Mouse (Mus musculus) ovary, postnatal 14 days (tissue): ENCODE measurements around the gene Megf11.

Source experiments
- DNase-seq: peaks from one replicate; pipeline ENCODE4 v3.0.0; 2022; ENCODE audit warnings: low spot score

Megf11 gene

DNA sequence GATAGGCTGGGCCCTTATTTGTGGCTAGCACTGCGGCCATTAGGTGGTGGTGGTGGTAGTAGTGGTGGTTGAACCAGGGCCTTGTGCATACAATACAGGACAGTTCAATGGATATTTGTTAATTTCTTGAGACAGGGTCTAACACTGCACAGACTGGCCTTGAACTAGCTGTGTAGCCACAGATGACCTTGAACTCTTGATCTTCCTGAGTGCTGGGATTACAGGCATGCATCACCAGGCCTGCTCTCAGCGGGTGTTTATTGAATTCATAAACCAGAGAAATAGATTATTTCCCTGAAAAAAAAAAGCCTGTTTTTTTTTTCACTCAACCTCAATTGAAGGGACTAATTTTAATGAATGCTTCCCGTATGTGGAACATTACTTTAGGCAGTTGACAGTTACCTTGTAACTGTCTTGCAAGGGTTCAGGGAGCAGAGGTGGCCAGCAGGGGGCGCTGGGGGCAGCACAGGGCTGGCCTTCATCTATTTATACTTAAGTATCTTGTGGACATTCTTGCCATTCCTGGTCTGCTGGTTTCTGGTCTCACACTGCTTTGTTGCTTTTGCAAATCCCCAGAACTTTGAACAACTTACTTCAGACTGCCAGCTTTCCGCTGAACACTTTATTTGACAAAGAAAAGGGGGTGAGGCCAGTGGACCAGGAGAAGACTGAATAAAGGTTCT, 8.6 kb downstream of the Megf11 start:
- peak; percentile 71 for DNase-seq

DNA sequence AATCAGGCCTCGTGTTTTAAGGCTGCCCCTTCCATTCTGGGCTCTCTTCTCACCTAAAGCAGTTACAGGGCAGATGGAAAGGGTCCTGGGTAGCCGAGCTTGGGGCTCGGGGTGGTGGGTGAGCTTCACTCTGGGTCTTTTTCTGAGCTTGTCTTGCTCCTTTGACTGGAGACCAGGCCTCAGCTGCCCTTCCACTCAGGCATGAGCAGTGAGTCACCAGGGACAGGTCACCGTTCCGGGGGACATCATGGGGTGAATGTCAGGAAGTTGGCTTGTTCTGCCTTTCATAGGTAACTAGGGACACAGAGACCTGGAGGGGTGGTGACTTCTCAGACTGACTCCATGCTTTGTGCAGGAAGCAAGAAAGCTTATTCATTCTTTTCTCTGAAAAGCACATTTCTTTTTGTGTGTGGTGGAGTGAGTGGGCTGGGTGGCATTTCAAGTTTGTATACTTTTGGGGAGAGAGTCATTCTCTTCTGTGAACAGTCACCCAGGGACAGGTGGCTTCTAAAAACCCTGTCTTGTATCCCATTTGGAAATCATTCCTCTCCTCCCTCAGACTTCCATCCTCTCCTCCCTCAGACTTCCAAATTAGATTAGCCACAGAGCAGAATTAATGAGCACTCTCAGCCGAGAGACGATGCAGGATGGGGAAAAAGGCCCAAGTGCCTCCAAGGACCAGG, 10.0 kb downstream of the Megf11 start:
- DNase-seq = no peak

DNA sequence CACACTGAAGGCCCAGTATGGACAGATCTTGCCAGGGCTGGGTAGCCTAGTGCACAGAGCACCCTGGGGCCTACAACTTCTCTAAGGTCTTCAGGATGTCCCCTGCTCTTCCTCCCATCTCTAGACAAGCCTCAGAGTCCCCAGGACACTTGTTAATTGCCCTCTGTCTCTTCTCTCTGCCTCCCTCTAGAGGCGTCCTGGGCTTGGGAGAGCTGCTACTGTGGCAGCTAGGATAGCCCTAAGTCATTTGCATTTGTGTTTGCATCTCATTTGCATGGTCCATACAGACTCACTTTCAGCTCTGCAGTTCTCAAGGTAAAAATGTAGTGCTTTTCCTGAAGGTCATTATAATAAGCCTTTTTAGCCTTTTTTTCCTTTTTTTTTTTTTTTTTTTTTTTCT, 11.7 kb downstream of the Megf11 start:
- DNase-seq = no peak

DNA sequence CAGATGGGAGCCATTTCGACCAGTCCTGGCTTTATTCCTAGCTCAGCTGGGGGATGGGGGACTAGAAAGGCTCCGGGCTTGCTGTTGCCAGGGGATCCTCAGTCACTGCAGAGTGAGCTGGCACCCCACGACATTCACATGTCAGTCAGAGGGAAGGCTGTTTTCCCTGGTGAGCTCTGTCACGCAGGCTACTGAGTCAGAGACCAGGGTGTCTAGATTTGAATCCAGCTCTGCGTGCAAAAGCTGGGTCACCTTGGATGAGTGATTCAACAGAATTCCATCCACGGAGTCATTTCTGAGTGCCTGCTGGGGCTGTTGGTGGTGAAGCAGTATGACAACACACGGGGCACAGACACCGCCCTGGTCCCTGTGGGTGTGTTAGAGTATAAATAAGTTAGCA, 13.7 kb downstream of the Megf11 start:
- no peak for DNase-seq

DNA sequence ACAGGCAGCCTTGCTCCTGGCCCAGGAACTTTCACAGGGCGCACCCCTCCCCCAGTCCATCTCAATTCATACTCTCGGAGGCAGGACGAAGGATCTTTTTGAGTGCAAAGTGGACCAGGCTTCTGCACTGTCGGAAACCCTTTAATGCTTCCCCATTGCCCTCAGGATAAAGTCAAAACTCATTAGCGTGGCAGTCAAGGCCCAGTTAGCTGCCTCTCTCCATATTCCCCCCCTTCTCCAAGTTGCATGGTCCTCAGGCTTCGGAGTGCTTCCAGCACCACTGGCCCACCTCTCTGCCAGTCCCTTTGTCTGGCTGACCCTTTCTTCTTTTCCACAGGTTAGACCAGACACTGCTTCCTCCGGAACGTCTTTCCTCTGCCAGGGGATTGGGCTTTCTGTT, 16.7 kb downstream of the Megf11 start:
- DNase-seq = no peak

DNA sequence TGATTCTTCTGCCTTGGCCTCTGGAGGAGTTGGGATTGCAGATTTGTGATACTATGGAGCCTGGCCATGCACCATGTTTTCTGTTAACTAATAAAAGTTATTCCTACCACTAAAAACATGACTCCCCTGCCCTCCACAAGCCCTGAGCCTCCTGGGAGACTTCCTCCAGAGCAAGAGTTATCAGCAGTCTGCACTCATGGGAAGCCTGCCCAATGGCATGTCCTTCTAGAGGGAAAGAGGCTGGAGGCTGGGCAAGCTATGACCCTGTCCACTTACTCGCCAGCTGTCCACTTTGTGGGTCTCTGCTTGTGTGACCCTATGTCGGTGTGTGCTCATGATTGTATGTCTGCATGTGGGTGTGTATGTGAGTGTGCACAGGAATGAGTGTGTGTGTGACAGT, 21.4 kb downstream of the Megf11 start:
- DNase-seq = no peak

DNA sequence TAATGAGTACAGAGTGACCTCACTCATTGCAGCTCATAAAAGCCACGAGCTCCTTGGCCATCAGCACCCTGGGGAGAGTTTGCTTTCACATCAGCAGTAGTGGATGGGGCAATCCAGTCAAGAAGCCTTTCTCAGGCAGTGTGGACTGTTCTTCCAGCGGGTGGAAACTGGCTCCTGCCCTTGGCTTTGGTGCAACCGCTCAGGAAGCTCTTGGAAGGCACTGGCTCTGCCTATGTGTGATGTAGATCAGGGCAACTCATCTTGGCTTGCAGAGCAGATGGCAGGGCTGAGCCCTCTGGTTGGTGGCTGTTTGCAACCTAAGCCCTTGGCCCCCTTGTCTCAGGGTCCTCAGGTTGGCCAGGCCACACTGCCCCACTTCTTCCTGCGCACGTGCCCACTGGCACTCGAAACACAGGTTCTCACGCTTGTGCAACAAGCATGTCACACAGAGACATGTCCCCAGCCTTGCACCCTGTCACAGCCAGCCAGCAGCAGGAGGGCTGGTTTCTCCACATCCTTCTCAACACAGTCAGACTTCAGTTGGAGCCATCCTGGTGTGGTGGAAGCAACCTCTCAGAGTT, 22.1 kb downstream of the Megf11 start:
- DNase-seq = no peak

DNA sequence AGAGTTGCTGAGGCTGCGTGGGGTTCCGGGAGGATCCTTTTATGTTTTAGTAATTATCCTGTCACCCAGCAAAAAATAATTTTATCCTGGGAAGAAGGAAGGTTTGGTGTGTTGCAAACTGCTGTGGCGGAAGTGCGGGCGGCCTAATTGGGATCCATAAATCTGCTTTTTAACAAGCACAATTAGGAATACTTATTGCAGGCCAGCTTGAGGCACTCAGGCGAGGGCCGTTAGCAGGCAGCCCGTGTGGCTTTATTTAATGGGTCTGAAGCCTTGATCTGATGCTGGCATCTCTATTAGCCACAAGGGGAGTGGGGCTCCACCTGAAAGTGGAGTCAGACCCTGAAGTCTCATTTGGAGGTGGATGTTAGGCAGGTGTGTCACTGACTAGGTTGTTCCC, 23.4 kb downstream of the Megf11 start:
- no peak for DNase-seq

DNA sequence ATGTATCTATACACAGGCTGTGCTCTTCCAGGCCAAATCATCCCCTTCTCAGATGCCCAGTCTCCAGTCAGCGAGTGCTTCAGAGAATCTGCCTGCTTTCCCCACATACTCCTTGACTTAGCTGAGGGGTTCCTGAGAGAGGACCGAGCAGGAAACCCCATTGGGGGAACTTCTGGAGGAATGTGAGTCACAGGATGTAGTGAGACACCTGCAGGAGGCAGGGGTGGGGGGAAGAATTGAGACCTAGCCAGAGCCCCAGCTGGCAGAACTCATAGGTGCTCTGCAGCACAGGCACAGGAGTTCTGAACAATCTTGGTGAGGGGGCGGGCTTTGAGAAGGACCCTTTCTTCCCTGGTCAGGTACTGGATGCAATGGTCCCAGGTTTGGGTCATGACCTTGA, 35.0 kb downstream of the Megf11 start:
- DNase-seq = no peak

DNA sequence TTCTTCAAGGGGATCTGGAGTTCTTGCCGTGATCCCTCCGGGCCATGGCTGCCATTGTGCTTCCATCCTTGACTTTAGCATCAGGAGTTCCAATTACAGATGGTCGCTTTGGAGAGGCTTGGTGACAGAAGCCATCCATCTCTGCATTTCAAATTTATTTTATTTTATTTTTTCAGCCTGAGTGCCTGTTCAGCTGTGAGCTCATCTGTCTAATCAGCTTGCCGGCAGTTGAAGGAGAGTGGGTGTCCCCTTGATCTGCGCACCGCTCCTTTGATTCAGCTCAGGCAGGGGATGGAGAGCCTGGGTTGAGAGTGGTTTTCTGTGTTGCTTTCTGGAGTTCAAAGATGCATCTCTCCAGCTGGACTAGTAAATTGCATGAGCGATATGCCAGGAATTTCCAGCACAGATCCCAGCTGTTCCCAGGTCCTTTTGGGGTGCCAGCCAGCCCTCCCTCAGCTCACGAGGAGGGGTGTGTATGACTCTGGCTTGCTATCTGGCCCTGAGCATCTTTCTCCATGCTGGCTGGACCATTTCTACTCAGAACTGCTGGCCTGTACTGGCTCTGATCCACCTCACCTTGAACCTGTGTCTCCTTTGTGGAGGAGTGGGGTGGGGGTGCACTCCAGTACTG, 36.7 kb downstream of the Megf11 start:
- DNase-seq = no peak

DNA sequence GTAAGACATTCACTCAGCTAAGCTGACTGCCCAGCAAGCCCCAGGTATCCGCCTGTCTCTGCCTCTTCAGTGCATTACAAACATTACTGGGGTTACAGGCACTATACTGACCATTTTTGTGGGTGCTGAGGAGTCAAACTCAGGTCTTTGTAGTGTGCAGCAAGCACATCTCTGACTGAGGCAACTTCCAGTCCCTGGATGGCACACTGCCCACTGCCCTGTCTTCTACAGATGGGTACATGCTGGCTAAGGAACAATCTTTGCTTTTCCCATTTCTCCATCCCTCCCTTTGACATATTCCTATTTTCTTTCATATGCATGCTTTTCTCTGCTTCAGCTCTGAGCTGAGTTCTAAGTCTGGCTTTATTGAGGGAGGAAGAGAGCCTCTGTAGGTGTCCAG, 38.5 kb downstream of the Megf11 start:
- DNase-seq = no peak

DNA sequence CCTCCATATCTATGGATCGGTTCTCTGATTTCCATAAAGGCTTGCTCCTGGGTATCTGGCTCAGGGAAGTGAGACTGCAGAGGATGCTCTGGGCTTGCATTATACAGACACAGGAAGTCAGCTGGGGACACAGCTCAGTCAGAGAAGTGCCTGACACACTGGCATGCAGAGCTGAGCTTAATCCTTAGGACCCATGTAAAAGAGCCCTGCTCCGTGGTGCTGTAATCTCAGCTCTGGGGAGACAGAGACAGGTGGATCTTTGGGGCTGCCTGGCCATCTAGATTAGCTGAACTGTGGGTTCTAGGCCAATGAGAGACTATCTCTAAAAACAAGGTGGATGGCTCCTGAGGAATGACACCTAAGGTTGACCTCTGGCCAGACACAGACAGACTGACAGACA, 50.7 kb downstream of the Megf11 start:
- no peak for DNase-seq

DNA sequence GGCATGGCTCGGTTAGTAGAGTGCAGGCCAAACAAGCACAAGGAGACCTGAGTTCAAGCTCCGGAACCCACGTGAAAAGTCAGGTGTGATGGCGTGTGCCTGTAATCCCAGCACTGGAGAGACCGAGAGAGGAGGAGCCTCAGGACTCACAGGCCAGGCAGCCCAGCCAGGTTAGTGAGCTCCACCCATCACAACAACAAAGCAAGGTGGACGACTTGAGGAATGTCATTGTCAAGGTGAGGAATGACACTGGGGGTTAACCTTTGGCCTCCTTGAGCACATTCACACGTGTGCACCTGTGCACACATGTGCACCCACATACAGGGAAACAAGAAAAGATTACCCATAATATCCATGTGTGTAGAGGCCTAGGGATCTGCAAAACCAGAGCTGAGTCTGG, 54.7 kb downstream of the Megf11 start:
- DNase-seq = no peak

DNA sequence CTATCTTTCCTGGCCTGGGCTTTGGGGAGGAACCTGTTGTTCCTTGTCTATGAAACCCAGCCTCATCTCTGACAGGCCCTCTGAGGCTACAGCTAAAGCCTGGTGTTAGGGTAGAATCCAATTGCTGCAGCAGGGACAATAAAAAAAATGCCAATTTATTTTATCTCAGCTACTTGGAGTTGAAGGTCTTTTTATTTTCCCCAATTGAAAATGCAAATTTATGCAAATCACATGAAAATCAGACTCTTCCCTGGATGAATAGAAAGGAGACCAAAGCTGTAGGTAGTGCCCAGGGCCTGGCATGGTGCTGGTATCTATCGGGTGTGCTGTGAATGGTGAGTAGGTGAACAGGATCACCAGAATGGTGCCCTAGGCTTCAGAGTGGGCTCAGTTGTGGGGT, 60.6 kb downstream of the Megf11 start:
- no peak for DNase-seq

DNA sequence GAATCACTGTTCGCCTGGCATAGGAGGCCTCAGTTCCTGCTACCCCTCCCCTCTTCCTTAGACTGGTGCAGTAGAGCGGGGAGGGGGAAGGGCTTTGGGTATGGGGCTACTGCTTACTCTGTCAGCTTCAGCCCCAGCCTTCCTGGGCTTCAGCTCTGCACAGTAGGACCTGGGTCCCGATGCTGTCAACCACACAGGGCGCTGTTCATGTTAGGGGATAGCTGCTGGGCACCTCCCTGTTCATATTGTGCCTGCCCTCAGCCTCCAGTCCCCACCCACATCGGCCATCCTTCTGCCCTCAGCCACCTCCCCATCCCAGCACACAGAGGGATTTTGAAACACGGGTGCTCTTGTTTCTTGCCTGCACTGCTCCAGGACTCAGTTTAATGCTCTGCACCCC, 61.6 kb downstream of the Megf11 start:
- DNase-seq = no peak

DNA sequence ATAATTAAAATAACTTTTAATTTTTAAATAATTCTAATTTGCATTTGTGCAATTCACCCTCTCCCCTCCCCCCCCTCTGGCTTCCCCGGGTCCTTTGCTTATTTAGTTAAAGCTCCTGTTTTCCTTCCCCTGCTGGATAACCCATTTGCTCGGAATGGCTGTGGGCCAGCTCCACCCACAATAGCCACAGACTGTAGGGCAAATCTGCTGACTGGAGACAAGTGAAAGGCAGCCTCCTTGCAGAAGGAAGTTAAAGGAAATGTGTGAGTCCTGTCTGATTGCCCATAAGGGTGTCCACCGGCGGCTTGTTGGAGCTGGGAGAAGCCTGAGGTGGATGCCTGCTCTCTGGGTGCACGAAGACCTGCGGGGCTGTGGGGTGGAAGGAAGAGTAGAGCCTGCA, 62.1 kb downstream of the Megf11 start:
- DNase-seq = peak; percentile 2

DNA sequence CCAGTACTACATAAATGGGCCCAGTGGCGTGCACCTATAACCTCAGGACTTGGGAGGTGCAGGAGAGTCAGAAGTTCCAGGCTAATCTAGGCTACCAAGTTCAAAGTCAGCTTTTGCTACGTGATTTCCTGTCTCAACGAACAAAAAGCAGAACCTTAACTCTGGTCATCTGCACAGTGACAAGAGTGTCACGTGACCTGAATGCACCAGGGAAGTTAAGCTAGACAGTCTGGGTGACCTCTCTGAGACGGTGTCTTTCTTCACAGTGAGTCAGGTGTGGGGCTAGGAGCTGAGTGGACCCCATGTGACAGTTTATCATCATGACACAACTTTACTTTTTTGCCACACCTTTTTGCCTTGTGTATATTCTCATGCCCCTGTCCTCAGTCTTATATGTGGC, 67.3 kb downstream of the Megf11 start:
- no peak for DNase-seq

DNA sequence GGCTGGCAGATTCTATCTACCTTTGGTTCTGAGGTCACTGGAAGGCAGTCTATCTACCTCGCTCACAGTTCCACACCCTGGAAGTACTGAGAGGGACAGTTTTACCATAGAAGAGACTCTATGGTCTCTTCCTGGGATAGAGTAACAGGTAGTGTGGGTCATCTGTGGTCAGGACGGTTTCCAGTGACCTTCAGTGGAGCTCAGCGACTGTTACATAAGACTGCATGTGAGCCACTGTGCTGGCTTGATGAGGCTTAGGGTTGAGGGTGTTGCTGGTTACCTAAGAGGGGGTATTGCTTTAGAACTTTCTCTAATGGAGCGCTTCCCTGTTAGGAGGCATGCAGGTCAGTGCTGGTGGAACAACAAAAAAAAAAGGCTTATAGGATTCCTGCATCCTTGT, 68.8 kb downstream of the Megf11 start:
- no peak for DNase-seq

DNA sequence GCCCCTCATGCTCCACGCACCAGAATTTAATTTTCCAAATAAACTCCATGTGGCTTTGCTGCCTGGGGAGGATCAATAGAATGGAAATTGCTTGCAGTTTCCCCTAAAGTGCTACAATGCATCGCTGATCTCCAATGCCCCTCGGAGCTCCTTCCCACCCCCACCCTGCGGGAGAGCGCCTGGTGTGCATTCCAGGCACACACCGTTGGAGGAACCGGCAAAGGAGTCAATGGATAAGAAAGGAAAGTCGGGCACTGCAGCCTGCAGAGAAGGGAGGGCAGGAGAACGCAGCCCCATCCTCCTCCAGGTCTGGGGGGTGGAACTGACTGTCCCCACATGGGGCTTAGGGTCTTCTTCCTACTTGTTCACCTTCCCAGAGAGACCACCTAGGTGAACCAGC, 70.5 kb downstream of the Megf11 start:
- DNase-seq = no peak

DNA sequence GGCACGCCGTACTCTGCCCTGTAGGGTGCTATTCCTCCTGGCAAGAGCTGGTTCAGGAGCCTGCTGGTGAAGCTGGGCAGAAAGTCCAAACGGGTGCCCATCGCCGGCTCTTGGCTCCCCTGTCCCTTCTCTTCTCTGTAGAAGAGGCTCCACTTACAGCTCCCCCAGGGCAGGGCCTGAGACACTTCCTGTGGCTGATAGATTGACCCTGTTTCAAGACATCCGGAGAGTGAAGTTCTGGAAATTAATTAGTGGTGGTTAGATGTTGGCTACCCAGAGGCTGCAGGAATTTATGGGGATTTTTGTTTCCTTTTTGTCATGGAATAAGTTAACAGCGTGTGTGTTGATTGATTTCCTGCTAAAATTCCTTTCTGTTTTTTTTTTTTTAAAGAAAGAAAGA, 72.2 kb downstream of the Megf11 start:
- DNase-seq = no peak

DNA sequence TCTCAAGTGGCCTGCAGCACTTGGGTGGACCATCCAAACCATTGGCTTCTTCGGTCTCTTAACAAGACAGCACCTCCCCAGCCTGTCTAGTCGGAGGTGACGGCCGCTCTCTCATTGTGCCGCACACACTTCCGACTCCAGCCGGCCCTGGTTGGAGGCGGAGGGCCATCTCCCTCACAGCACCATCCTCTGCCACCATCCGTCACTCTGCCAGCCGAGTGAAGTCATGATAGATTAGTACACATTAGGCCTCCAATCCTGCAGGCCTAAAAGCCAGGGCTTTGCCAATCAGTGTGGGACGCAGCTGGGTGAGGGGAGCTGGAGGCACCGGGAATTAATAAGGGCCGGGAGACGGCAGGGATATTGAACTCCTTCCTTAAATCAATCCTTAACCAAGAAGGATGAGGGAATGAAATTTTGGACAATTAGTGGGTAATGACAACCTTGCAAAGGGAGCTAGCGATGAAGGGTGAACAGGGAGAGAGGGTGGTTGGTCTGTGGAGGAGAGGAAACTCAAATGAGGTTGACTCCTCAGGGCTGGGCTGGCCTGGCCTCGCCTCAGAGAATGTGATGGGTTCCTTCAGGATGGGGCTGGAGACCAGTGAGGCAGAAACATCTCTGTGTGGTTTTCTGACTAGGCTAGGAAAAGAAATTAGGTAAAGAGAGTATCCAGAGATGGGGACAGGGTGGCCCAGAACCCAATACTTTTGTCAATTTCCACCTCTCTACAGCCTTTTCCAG, 76.3 kb downstream of the Megf11 start:
- no peak for DNase-seq

DNA sequence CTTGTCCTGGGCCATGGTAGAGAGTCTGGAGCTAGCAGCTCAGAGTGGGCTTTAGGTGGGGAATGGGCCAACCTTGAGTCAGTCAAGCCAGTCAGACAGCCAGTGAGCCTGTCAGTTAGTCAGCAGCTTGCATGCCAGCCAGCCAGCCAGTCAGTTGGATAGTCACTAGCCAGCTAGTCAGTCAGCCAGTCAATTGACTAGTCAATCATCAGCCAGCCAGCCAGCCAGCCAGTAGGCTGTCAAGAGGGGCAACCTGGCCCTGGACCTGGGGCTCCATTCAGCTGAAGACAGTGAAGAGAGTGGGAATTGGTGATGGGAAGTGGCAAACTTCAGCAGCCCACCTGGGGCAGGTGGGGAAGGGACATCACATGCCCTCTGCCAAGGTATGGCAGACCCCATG, 77.4 kb downstream of the Megf11 start:
- DNase-seq = no peak

DNA sequence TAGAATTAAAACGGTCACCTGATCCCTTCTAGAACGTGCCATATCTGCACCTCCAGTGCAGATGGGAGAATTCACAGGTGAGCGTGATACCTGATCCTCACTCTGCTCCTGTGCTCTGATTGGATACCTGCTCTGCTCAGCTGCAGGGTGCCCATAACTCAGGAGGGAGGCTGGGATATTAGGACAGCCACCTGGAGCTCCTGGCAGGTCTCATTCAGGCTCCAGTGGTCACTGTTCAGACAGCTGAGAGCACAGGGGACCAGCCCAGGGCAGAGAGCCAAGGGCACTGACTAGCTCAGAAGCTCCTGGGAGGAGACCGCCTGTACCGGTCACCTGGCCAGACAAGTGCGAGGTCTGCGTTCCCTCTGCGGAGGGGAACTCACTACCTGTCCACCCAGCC, 80.7 kb downstream of the Megf11 start:
- no peak for DNase-seq
